Mouse (Mus musculus) forebrain, embryonic 12.5 days (tissue): ENCODE measurements at regions not wholly inside any gene's neighbourhood (a gene's known extent, or its start where the extent isn't known, plus 50 kb on each side); places are given as distances from the start of the nearest gene placed in this dataset.

Experiments used
- ATAC-seq: fragments of 200-750 bp; cut with Nextera tagmentation; 2 replicates; pipeline ENCODE4 v1.8.0; 2017; ENCODE audit warnings: moderate TSS enrichment; ENCODE audit not compliant: low FRiP score
- H3K27ac ChIP-seq: fragments of 300-500 bp; sonication (generic); 2 replicates; pipeline ENCODE4 v1.5.1; 2016; ENCODE audit warnings: mild to moderate bottlenecking
- H3K27me3 ChIP-seq: fragments of 300-500 bp; sonication (generic); 2 replicates; pipeline ENCODE4 v1.6.1; 2016; ENCODE audit warnings: mild to moderate bottlenecking
- H3K36me3 ChIP-seq: fragments of 300-500 bp; sonication (generic); replicated peaks from 2 replicates; pipeline ENCODE4 v1.6.1; 2016; ENCODE audit warnings: mild to moderate bottlenecking
- H3K4me1 ChIP-seq: fragments of 300-500 bp; sonication (generic); 2 replicates; pipeline ENCODE4 v1.6.1; 2016
- H3K4me2 ChIP-seq: fragments of 300-500 bp; sonication (generic); 2 replicates; pipeline ENCODE4 v1.6.1; 2016; ENCODE audit warnings: mild to moderate bottlenecking, moderate library complexity
- H3K4me3 ChIP-seq: fragments of 300-500 bp; sonication (generic); replicated peaks from 2 replicates; pipeline ENCODE4 v1.5.1; 2016; ENCODE audit warnings: mild to moderate bottlenecking
- H3K9ac ChIP-seq: fragments of 300-500 bp; sonication (generic); 2 replicates; pipeline ENCODE4 v1.6.1; 2016; ENCODE audit warnings: mild to moderate bottlenecking
- H3K9me3 ChIP-seq: fragments of 300-500 bp; sonication (generic); 2 replicates; pipeline ENCODE4 v1.6.1; 2016
- WGBS: fragments of 180-500 bp; shearing (Covaris S2); methylation state at CpG from one replicate; pipeline ENCODE4 v1.1.7; 2016; 5-methylcytosine and 5-hydroxymethylcytosine counted together

DNA sequence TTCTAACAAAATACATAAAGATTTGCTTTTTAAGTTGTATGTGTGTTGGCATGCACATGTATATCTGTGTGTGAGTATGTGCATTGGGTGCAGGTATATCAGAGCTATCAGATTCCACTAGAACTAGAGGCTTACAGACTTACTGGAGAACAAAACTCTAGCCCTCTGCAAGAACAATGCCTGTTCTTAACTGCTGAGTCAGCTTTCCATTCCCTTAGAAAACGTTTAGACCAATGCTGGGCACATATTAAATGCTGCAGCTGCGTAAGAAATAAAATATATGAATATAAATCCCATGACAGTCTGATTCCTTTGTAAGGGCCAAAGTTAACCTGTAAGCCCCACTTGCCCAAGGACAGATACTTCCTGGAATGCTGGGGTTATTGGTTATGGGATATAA, 190.0 kb downstream of the Enc1 start:
- Histone ChIP-seq H3K27ac (no peak overlapping the region), H3K27me3 (no peaks in the 10 kb centered on the region), H3K9me3 (no peaks in the 10 kb centered on the region), H3K36me3 (no peaks in the 10 kb centered on the region), H3K9ac (no peak overlapping the region), H3K4me1 (peaks cover 19% of the 10 kb centered on the region), H3K4me2 (no peak overlapping the region), H3K4me3 (no peak overlapping the region)
- 56% methylated on average over 2 of the region's 2 CpGs for WGBS
- no peak for ATAC-seq

DNA sequence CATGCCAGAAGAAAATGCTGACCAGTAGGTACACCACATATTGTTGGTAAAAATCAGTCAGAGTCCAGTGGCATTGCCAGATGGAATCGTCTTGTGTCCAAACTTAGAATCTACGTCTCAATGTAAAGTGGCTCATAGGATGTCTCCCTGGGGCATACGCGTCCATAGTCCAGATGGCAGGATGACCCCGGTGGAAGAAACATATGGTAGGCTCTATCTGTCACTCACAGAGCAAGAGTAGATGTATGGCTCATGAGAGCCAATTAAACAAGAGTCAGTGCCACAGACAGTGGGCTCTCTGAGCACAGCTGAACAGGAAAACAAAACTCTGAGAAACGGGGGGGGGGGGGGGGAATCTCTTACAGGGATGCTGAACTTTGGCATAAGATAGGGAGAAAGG, 187.3 kb downstream of the Enc1 start:
- no peaks in the 10 kb centered on the region for H3K36me3 ChIP-seq
- H3K27ac ChIP-seq: no peak overlapping the region
- no peak overlapping the region for H3K4me3 ChIP-seq
- H3K4me2 ChIP-seq: no peak overlapping the region
- no peaks in the 10 kb centered on the region for H3K9me3 ChIP-seq
- 77% methylated on average over 6 of the region's 6 CpGs for WGBS
- H3K27me3 ChIP-seq: no peaks in the 10 kb centered on the region
- no peak overlapping the region for H3K9ac ChIP-seq
- ATAC-seq: 0 out of 2 replicates have a peak, but pooled peaks have one; percentile 33
- peaks cover 8% of the 10 kb centered on the region; the same call in 1 of the 2 replicates for H3K4me1 ChIP-seq

DNA sequence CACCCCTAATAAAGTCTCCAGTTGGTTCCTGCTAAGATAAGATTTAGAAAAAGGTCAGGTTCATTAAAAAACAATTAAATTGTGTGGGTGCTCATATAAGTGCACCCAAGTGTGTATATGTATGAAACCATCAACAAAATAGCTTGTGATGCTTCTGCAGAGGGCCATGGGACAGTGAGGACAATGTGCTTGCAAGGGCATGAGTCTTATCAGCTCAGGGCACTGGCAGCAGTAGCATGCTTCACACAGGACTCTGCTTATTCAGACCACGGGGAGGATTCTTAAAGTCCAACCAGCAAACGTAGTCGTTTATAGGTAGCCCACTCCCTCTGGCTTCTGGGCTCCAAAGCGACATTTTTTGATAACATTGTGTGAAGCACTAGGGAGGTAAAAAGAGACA, 186.6 kb downstream of the Enc1 start:
- Histone ChIP-seq H3K9me3 (no peaks in the 10 kb centered on the region), H3K36me3 (no peaks in the 10 kb centered on the region), H3K4me1 (peaks cover 8% of the 10 kb centered on the region; the same call in 1 of the 2 replicates), H3K27me3 (no peaks in the 10 kb centered on the region), H3K9ac (no peak overlapping the region), H3K4me3 (no peak overlapping the region), H3K4me2 (no peak overlapping the region), H3K27ac (no peak overlapping the region)
- 72% methylated on average over 4 of the region's 4 CpGs for WGBS
- ATAC-seq: no peak

DNA sequence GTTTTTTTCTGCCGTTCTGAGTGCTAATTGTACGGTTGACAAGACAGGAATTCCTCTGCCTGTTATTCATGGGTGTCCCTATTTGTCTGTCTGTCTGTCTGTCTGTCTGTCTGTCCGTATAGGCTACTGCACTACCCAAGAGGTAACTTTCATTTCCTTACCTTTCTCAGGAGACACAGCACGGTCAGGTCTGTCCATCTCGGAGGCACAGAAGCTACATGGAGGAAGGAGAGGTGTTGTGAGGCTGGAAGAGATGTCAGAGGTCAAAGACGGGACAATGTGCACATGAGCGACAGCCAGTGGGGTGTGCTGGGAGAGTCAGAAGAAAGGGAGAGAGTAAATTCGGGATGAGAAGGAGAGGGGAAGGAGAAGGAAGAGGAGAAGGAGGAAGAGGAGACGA, 184.8 kb downstream of the Enc1 start:
- 90% methylated on average over 9 of the region's 9 CpGs for WGBS

DNA sequence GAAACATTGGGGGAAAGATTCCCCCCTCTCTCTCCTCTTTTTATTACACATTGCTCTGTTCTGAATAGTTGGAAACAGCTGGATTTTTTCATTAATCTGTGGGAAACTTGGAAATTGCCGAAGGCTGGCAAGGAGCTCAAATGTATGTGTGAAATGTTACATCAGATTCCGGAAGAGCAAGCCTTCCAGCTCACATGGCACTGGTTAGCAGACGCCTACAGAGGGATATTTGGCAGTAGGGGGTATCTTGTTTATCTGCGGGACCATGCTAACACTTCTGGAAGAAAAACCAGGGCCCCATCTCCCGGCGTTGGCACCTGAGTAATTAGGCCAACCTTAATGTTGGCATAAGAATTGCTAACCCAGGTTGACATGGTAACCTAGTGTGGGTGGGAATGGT, 183.0 kb downstream of the Enc1 start:
- Histone ChIP-seq H3K4me1 (peaks cover 8% of the 10 kb centered on the region; the same call in 1 of the 2 replicates), H3K4me2 (no peak overlapping the region), H3K36me3 (no peaks in the 10 kb centered on the region), H3K4me3 (no peak overlapping the region), H3K27ac (no peak overlapping the region), H3K9ac (no peak overlapping the region), H3K9me3 (no peaks in the 10 kb centered on the region), H3K27me3 (no peaks in the 10 kb centered on the region)
- ATAC-seq: no peak
- 56% methylated on average over 6 of the region's 6 CpGs for WGBS

More for the DNA sequence above, 184.8 kb downstream of the Enc1 start:
- Histone ChIP-seq H3K4me3 (no peak overlapping the region), H3K4me1 (peaks cover 8% of the 10 kb centered on the region; the same call in 1 of the 2 replicates), H3K9me3 (no peaks in the 10 kb centered on the region), H3K36me3 (no peaks in the 10 kb centered on the region), H3K4me2 (no peak overlapping the region), H3K27ac (no peak overlapping the region), H3K9ac (no peak overlapping the region), H3K27me3 (no peaks in the 10 kb centered on the region)
- ATAC-seq: no peak

DNA sequence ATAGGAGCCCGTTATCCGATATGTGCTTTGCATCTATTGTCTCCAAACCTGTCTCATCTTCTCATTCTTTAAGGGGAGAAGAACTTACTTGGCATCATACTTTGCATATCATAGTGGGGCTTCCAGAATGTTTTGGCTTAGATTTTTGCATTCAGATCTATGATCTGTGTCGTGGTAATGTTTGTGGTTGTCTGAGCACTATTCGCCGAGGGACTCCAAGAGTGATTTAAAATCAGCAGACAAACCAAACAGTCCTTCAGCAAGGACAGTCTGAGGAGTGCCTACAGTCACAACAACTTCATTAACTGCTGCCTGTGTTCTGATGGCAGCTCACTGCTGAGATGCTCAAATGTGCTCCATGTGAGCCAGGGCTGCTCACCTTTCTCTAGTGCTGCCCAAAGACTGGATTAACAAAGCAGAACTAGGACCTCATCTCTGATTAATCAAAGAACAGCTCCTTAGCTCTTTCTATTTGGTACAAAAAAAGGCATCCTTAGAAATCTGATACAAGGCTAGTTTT, 182.5 kb downstream of the Enc1 start:
- ATAC-seq: no peak
- no peaks in the 10 kb centered on the region for H3K9me3 ChIP-seq
- WGBS: 79% methylated on average over 5 of the region's 5 CpGs
- H3K36me3 ChIP-seq: no peaks in the 10 kb centered on the region
- no peak overlapping the region for H3K9ac ChIP-seq
- H3K4me3 ChIP-seq: no peak overlapping the region
- H3K4me2 ChIP-seq: no peak overlapping the region
- H3K27me3 ChIP-seq: no peaks in the 10 kb centered on the region
- H3K4me1 ChIP-seq: peaks cover 8% of the 10 kb centered on the region; the same call in 1 of the 2 replicates
- H3K27ac ChIP-seq: 0 out of 2 replicates have a peak overlapping the region, but pooled peaks have one; percentile 36

DNA sequence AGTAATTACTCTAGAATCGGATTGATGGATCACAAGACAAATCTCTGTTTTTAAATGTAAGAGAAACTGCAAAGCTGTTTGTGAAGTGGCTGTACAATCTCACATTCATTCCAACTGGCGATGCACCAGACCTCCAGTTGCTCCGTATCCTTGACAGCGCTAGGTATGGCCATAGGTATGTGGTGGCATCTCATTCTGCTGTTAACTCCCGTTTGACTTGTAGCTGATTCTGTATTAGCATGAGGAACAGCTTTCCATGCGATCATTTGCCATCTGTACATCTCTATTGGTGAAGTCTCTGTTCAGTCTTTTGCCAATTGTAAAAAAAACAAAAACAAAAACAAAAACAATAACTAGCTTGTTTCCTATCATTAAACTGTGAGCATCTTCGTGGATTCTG, 182.0 kb downstream of the Enc1 start:
- Histone ChIP-seq H3K27me3 (no peaks in the 10 kb centered on the region), H3K27ac (no peak overlapping the region), H3K4me1 (peaks cover 8% of the 10 kb centered on the region; the same call in 1 of the 2 replicates), H3K9me3 (no peaks in the 10 kb centered on the region), H3K36me3 (no peaks in the 10 kb centered on the region), H3K4me2 (no peak overlapping the region), H3K9ac (no peak overlapping the region), H3K4me3 (no peak overlapping the region)
- ATAC-seq: no peak
- 75% methylated on average over 7 of the region's 7 CpGs for WGBS

DNA sequence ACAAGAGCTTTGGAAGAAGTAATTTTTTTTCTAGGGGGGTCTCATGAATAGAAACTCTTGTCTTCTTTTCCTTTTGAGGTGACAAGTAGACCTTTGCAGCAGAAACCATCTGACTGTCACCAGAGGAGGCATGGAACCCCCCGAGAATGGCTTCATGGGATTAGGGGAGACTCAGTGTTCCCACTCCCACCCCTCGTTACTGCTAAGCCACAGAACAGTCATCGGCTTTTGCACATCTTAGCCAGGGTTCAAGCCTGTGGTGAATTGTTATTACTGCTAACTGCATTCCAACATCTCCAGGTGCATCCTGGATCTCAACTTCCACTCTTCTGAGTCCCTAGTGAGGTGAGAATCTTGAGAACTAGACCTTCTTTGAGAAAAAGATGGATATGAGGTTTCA, 180.9 kb downstream of the Enc1 start:
- ATAC-seq: no peak
- H3K9me3 ChIP-seq: no peaks in the 10 kb centered on the region
- no peaks in the 10 kb centered on the region for H3K27me3 ChIP-seq
- H3K27ac ChIP-seq: no peak overlapping the region
- 74% methylated on average over 3 of the region's 3 CpGs for WGBS
- H3K9ac ChIP-seq: no peak overlapping the region
- no peaks in the 10 kb centered on the region for H3K36me3 ChIP-seq
- no peak overlapping the region for H3K4me3 ChIP-seq
- peaks cover 8% of the 10 kb centered on the region; the same call in 1 of the 2 replicates for H3K4me1 ChIP-seq
- H3K4me2 ChIP-seq: no peak overlapping the region

DNA sequence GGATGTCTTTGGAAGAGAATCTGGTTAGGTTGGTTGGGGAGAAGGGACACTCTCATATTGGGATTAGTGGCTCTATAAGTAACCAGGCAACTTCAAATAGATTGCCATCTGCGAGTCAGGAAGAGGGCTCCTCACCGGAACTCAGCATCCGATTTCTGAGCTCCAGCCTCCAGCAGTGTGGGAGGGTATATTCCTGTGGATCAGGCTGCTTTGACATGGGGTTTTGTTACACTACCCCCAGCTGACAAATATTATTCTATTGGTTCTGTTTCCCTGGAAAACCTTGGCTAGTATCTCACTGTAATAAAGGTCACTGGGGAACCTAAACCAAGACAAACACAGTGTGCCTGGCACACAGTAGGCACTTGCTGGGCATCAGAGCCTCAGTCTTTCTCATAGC, 179.9 kb downstream of the Enc1 start:
- 74% methylated on average over 3 of the region's 3 CpGs for WGBS
- ATAC-seq: no peak

DNA sequence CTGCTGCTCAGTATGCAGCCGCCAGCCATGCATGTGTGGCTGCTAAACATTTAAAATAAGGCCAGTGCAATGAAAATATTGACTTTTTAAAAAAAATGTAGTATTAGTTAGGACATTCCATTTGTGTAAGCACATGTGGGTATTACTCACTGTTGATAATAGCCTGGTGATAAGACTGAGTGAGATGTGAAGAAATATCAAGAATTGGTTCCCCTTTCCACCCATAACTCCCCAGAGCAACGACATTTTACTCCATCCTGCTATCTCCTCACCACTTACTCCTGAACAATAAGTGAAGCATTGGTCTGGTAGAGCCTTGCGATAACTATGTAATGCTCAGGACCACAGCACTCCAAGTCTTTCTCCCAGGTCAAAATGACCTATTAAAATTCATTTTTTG, 178.2 kb downstream of the Enc1 start:
- H3K9me3 ChIP-seq: no peaks in the 10 kb centered on the region
- peaks cover 6% of the 10 kb centered on the region; the same call in 1 of the 2 replicates for H3K4me1 ChIP-seq
- H3K36me3 ChIP-seq: no peaks in the 10 kb centered on the region
- no peak for ATAC-seq
- no peak overlapping the region for H3K4me3 ChIP-seq
- H3K27me3 ChIP-seq: no peaks in the 10 kb centered on the region
- no peak overlapping the region for H3K4me2 ChIP-seq
- WGBS: 91% methylated on average over 3 of the region's 3 CpGs
- H3K27ac ChIP-seq: no peak overlapping the region
- no peak overlapping the region for H3K9ac ChIP-seq

More for the DNA sequence above, 179.9 kb downstream of the Enc1 start:
- Histone ChIP-seq H3K9me3 (no peaks in the 10 kb centered on the region), H3K4me2 (no peak overlapping the region), H3K27me3 (no peaks in the 10 kb centered on the region), H3K9ac (no peak overlapping the region), H3K27ac (no peak overlapping the region), H3K36me3 (no peaks in the 10 kb centered on the region), H3K4me3 (no peak overlapping the region), H3K4me1 (peaks cover 11% of the 10 kb centered on the region; the same call in 1 of the 2 replicates)

DNA sequence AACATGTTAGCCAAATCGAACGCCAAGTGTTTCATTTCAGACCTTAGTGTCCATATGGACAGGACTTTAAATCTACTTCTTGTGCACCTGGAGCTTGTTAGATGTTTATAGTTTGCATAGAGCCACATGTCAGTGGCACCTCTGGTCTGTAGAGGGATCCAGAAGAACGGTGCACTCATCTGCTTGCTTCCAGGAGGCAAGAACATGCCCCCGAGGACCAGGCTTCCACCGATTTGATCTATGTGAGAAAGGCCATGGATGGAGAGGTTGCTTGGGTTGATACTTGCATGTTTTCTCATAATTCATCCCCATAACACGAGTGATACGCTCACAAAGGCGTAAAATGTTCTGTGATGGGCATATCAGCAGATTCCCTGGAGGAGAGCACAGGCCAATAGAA, 177.8 kb downstream of the Enc1 start:
- no peak for ATAC-seq
- no peak overlapping the region for H3K4me2 ChIP-seq

DNA sequence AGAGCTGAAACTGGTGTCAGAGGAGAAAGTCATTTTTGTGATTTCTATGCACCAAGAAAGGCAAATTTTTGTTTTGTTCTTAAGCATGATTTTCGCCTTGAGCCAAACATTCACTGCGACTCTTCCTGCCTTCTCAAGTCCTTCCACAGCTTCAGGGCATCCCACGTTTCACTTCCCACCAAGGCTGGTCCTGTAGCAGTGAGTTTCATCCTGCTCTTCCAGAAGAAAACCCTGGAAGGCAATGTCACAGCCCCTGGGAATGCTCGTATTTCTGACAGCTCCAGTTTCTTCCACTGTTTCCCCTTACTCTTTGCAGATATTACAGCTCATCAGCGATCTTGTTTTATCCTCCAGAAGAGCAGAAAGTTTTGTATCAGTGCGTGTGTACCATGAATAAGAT, 177.2 kb downstream of the Enc1 start:
- 84% methylated on average over 6 of the region's 6 CpGs for WGBS
- Histone ChIP-seq H3K27ac (no peak overlapping the region), H3K27me3 (no peaks in the 10 kb centered on the region), H3K9me3 (no peaks in the 10 kb centered on the region), H3K4me3 (no peak overlapping the region), H3K9ac (no peak overlapping the region), H3K36me3 (no peaks in the 10 kb centered on the region), H3K4me1 (0 out of 2 replicates have a peak, but pooled peaks cover 3% of the 10 kb centered on the region), H3K4me2 (no peak overlapping the region)
- ATAC-seq: no peak

More for the DNA sequence above, 177.8 kb downstream of the Enc1 start:
- Histone ChIP-seq H3K36me3 (no peaks in the 10 kb centered on the region), H3K4me1 (peaks cover 3% of the 10 kb centered on the region; the same call in 1 of the 2 replicates), H3K4me3 (no peak overlapping the region), H3K9ac (no peak overlapping the region), H3K27me3 (no peaks in the 10 kb centered on the region), H3K9me3 (no peaks in the 10 kb centered on the region), H3K27ac (no peak overlapping the region)
- 90% methylated on average over 8 of the region's 8 CpGs for WGBS

DNA sequence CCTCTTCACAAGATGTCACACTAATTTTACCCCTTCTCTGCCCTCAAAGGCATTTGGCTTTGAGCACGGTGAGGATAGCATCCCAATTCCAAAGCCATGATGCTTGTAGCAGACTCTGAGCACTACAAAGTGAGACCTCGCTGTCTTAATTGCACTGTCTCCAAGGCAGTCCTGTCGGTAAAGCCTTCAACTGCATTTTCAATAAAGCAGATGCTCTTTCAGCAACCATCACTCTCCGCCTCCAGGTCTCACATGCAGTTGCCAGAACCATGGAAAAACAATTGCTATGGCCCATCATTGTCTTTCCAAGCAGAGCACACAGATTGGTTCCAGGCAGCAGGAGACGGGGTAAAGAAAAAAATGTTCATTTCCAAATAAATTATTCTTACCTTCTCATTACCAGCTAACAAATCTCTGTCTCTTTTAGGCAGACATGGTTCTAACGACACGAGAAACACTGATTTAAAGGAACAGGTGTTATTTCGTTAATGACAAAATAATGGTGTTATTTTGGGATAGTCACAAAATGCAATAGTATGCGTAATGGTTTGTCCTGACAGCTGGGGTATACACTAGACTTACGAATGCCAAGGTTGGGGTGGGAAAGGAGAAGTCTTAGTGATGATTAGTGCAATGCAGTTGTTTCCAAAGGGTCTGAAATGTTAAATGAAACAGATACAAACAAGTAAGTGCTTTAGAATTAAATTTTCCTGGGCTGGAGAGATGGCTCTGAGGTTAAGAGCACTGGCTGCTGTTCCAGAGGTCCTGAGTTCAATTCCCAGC, 175.2 kb downstream of the Enc1 start:
- Histone ChIP-seq H3K4me2 (no peak overlapping the region), H3K36me3 (no peaks in the 10 kb centered on the region), H3K4me3 (no peak overlapping the region), H3K4me1 (0 out of 2 replicates have a peak, but pooled peaks cover 3% of the 10 kb centered on the region), H3K27ac (no peak overlapping the region), H3K9ac (no peak overlapping the region), H3K27me3 (no peaks in the 10 kb centered on the region), H3K9me3 (no peaks in the 10 kb centered on the region)
- WGBS: 75% methylated on average over 10 of the region's 10 CpGs
- no peak for ATAC-seq
